Mouse (Mus musculus) hindbrain, embryonic 11.5 days (tissue): ENCODE data around the gene Fer1l5. TPM values are rescaled to one million over a fixed set of nuclear protein-coding genes. Genes with fewer than 3 reads are reported as not detected.

Experiments used
- ATAC-seq: fragments of 200-750 bp; cut with Nextera tagmentation; 2 replicates; pipeline ENCODE4 v1.8.0; 2017; ENCODE audit warnings: mild to moderate bottlenecking, moderate TSS enrichment, moderate library complexity; ENCODE audit not compliant: low FRiP score
- DNase-seq: peaks from one replicate; pipeline ENCODE4 v3.0.0-alpha.2; 2015; ENCODE audit warnings: low spot score
- H3K27ac ChIP-seq: fragments of 300-500 bp; sonication (generic); 2 replicates; pipeline ENCODE4 v1.5.1; 2014; ENCODE audit warnings: mild to moderate bottlenecking, low read depth, low read length
- H3K27me3 ChIP-seq: fragments of 300-500 bp; sonication (generic); 2 replicates; pipeline ENCODE4 v1.6.1; 2014; ENCODE audit warnings: mild to moderate bottlenecking, low read length, moderate library complexity, mixed read lengths; ENCODE audit not compliant: control insufficient read depth, insufficient read depth
- H3K36me3 ChIP-seq: fragments of 300-500 bp; sonication (generic); 2 replicates; pipeline ENCODE4 v1.6.1; 2014; ENCODE audit warnings: mild to moderate bottlenecking, low read length, moderate library complexity, mixed read lengths; ENCODE audit not compliant: control insufficient read depth, insufficient read depth
- H3K4me1 ChIP-seq: fragments of 300-500 bp; sonication (generic); replicated peaks from 2 replicates; pipeline ENCODE4 v1.6.1; 2014; ENCODE audit warnings: low read length, mixed read lengths; ENCODE audit not compliant: control insufficient read depth, insufficient read depth
- H3K4me2 ChIP-seq: fragments of 300-500 bp; sonication (generic); replicated peaks from 2 replicates; pipeline ENCODE4 v1.6.1; 2014; ENCODE audit warnings: mild to moderate bottlenecking, low read depth, low read length
- H3K4me3 ChIP-seq: fragments of 300-500 bp; sonication (generic); 2 replicates; pipeline ENCODE4 v1.5.1; 2014; ENCODE audit warnings: low read depth, low read length
- H3K9ac ChIP-seq: fragments of 300-500 bp; sonication (generic); 2 replicates; pipeline ENCODE4 v1.6.1; 2014; ENCODE audit warnings: low read depth, low read length
- H3K9me3 ChIP-seq: fragments of 300-500 bp; sonication (generic); 2 replicates; pipeline ENCODE4 v1.6.1; 2016; ENCODE audit warnings: low read length; ENCODE audit not compliant: control insufficient read depth
- WGBS: fragments of 180-500 bp; shearing (Covaris S2); extraction: QIAGEN DNeasy Blood & Tissue Kit; methylation state at CpG from one replicate; pipeline ENCODE4 v1.1.7; 2014; 5-methylcytosine and 5-hydroxymethylcytosine counted together
- polyA plus RNA-seq: library from polyadenylated mRNA; unstranded; fragments of >200 nt; fragmentation: Nextera tagmentation; extraction: Ambion mirVana; gene quantifications from 2 replicates; pipeline ENCODE4 v1.2.1, GENCODE M21; 2014

Gene Fer1l5
- polyA plus RNA-seq, 1 experiment from 2014 or later = 1.2 TPM

- peaks cover 13% of the 10 kb centered on the region for H3K36me3 ChIP-seq
- H3K9ac ChIP-seq = no peak overlapping the region
- H3K4me1 ChIP-seq = no peaks in the 10 kb centered on the region
- DNase-seq (no peak), ATAC-seq (no peak)
- H3K4me2 ChIP-seq = no peak overlapping the region
- H3K4me3 ChIP-seq = no peak overlapping the region
- no peaks in the 10 kb centered on the region for H3K27me3 ChIP-seq
- H3K9me3 ChIP-seq = no peaks in the 10 kb centered on the region
- no peak overlapping the region for H3K27ac ChIP-seq
- 92% methylated on average over 4 of the region's 4 CpGs for WGBS
These were observed 69.0 kb downstream of the Fer1l5 start for GRCm38 (mm10) chr1:36441101-36441500.

GRCm38 (mm10) chr1:36444471-36445464 lies 72.7 kb downstream of the Fer1l5 start, which contains the start of gene Lman2l:
Gene Lman2l (minus strand): TSS chr1:36445271.
- H3K4me3 ChIP-seq = peak within 1 kb of the TSS; percentile 79
- DNase-seq (peak; percentile 97), ATAC-seq (peak; percentile 98)
- H3K9ac ChIP-seq = peak within 1 kb of the TSS; percentile 79
- H3K27me3 ChIP-seq = no peaks in the 10 kb centered on the region
- H3K4me1 ChIP-seq = no peaks in the 10 kb centered on the region
- H3K9me3 ChIP-seq = no peaks in the 10 kb centered on the region
- H3K4me2 ChIP-seq = peak within 1 kb of the TSS; percentile 55
- peak within 1 kb of the TSS; percentile 80; the same call in 1 of the 2 replicates for H3K27ac ChIP-seq
- under 1% methylated on average over 53 of the region's 57 CpGs for WGBS
- no peaks in the 10 kb centered on the region for H3K36me3 ChIP-seq

- 43% methylated on average over 8 of the region's 8 CpGs for WGBS
- Histone ChIP-seq H3K4me3 (no peak overlapping the region; the same call in 1 of the 2 replicates), H3K36me3 (no peaks in the 10 kb centered on the region), H3K4me1 (no peaks in the 10 kb centered on the region), H3K27me3 (no peaks in the 10 kb centered on the region), H3K9me3 (no peaks in the 10 kb centered on the region), H3K9ac (no peak overlapping the region), H3K4me2 (no peak overlapping the region), H3K27ac (0 out of 2 replicates have a peak overlapping the region, but pooled peaks have one; percentile 25)
- DNase-seq = no peak
- peak; percentile 46 for ATAC-seq
These were observed 73.4 kb downstream of the Fer1l5 start for GRCm38 (mm10) chr1:36445508-36445907.

GRCm38 (mm10) chr1:36446106-36446824 lies 74.2 kb downstream of the Fer1l5 start:
- Histone ChIP-seq H3K4me2 (no peak overlapping the region), H3K36me3 (no peaks in the 10 kb centered on the region), H3K27ac (no peak overlapping the region), H3K4me3 (no peak overlapping the region), H3K4me1 (no peaks in the 10 kb centered on the region), H3K9me3 (no peaks in the 10 kb centered on the region), H3K27me3 (no peaks in the 10 kb centered on the region), H3K9ac (no peak overlapping the region)
- 86% methylated on average over 5 of the region's 5 CpGs for WGBS
- ATAC-seq = no peak
- no peak for DNase-seq

GRCm38 (mm10) chr1:36446841-36447240 lies 74.8 kb downstream of the Fer1l5 start:
- DNase-seq (no peak), ATAC-seq (no peak)
- H3K9ac ChIP-seq = no peak overlapping the region
- no peak overlapping the region for H3K27ac ChIP-seq
- H3K4me3 ChIP-seq = no peak overlapping the region
- H3K27me3 ChIP-seq = no peaks in the 10 kb centered on the region
- no peaks in the 10 kb centered on the region for H3K9me3 ChIP-seq
- no peaks in the 10 kb centered on the region for H3K4me1 ChIP-seq
- no peak overlapping the region for H3K4me2 ChIP-seq
- WGBS = 92% methylated on average over 5 of the region's 5 CpGs
- H3K36me3 ChIP-seq = no peaks in the 10 kb centered on the region

- Histone ChIP-seq H3K9me3 (no peaks in the 10 kb centered on the region), H3K27me3 (no peaks in the 10 kb centered on the region), H3K4me3 (no peak overlapping the region), H3K4me1 (no peaks in the 10 kb centered on the region), H3K9ac (no peak overlapping the region), H3K27ac (no peak overlapping the region), H3K4me2 (no peak overlapping the region), H3K36me3 (no peaks in the 10 kb centered on the region)
- WGBS = 87% methylated on average over 6 of the region's 6 CpGs
- no peak for ATAC-seq
- DNase-seq = no peak
These were observed 82.1 kb downstream of the Fer1l5 start for GRCm38 (mm10) chr1:36454055-36454815.

- no peaks in the 10 kb centered on the region for H3K27me3 ChIP-seq
- no peak overlapping the region for H3K4me3 ChIP-seq
- no peaks in the 10 kb centered on the region for H3K9me3 ChIP-seq
- H3K36me3 ChIP-seq = no peaks in the 10 kb centered on the region
- no peak for ATAC-seq
- H3K9ac ChIP-seq = no peak overlapping the region
- DNase-seq = no peak
- no peak overlapping the region for H3K4me2 ChIP-seq
- WGBS = 46% methylated on average over 7 of the region's 7 CpGs
- H3K4me1 ChIP-seq = no peaks in the 10 kb centered on the region
- H3K27ac ChIP-seq = no peak overlapping the region
These were observed 85.4 kb downstream of the Fer1l5 start for GRCm38 (mm10) chr1:36457388-36458014.

GRCm38 (mm10) chr1:36458169-36458568 lies 86.1 kb downstream of the Fer1l5 start:
- DNase-seq = no peak
- Histone ChIP-seq H3K9me3 (no peaks in the 10 kb centered on the region), H3K4me2 (no peak overlapping the region), H3K27ac (no peak overlapping the region), H3K9ac (no peak overlapping the region), H3K27me3 (no peaks in the 10 kb centered on the region), H3K4me3 (no peak overlapping the region), H3K36me3 (no peaks in the 10 kb centered on the region), H3K4me1 (no peaks in the 10 kb centered on the region)
- 82% methylated on average over 5 of the region's 5 CpGs for WGBS
- ATAC-seq = no peak
